Mouse (Mus musculus): ENCODE results near the gene Polg.

GRCm38 (mm10) chr7:79509710-79510109 is 43.5 kb upstream of the Polg start:
- TF ChIP-seq CTCF (IDR thresholded peaks at IDR 0.05; ENCODE audit: low read depth) (no peak), EP300 (IDR thresholded peaks at IDR 0.05; ENCODE audit: low read depth) (no peak)

Data from heart, postnatal 0 days (tissue).